25 mouse cellular contexts compared by ENCODE assay signal in the genomic region with DNA sequence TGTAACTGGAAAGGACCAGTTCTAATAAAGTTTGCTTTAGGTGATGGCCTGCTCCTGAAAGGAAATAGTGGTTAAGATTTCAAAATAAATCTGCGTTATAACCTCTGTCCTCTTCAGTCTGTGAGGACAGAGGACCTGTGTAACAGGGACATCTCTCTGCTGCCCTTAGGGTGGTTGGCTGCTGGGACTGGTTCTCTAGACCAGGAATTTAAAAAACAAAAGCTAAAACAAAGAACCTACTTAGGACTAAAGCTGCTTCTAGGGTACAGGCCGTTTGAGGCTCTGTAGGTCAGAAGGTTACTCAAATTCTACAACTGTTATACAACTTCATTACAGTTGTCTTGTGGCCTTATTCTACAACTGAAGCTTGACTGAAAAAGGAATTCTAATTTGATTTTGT. TPM values are rescaled to one million over a fixed set of nuclear protein-coding genes. Genes with fewer than 3 reads are reported as not detected.
DNase-seq lines count a peak whose midpoint lies in the region; ATAC-seq and TF ChIP-seq lines count a peak whose summit lies in the region.
"Had no signal": no experiment of that assay in that cellular context is flagged by ENCODE, and none has a peak within 500 bp of the region (broad histone marks: within the 10 kb centered on the region; RNA-seq: fewer than 3 reads in every experiment).

No protein-coding gene starts in this region.

- H3K9me3 ChIP-seq in ES-Bruce4 (replicated peaks; ENCODE audit: control insufficient read depth, insufficient read depth, low read length, poor library complexity, severe bottlenecking): no peaks in the 10 kb centered on the region
- H3K9me3 ChIP-seq in hindbrain, embryonic 12.5 days (replicated peaks): no peaks in the 10 kb centered on the region
- H3K9me3 ChIP-seq: embryonic facial prominence, embryonic 13.5 days; embryonic facial prominence, embryonic 15.5 days; forebrain, embryonic 13.5 days; forebrain, embryonic 15.5 days; G1E had no signal

- no peak for TF ChIP-seq CTCF in ES-Bruce4 (IDR thresholded peaks at IDR 0.05; ENCODE audit: low read depth, low read length)

- peaks cover 4% of the 10 kb centered on the region for H3K4me1 ChIP-seq in ES-Bruce4 (ENCODE audit: control insufficient read depth, insufficient read depth, low read length)
- H3K4me1 ChIP-seq in hindbrain, embryonic 12.5 days: no peaks in the 10 kb centered on the region
- H3K4me1 ChIP-seq: embryonic facial prominence, embryonic 13.5 days; embryonic facial prominence, embryonic 15.5 days; forebrain, embryonic 13.5 days; forebrain, embryonic 15.5 days had no signal

- H3K9ac ChIP-seq in ES-Bruce4 (ENCODE audit: low read depth, poor library complexity, severe bottlenecking): no peak overlapping the region
- H3K9ac ChIP-seq in hindbrain, embryonic 12.5 days: no peak overlapping the region
- H3K9ac ChIP-seq: embryonic facial prominence, embryonic 13.5 days; embryonic facial prominence, embryonic 15.5 days; forebrain, embryonic 13.5 days; forebrain, embryonic 15.5 days; forebrain, postnatal 0 days had no signal

- WGBS in hindbrain, embryonic 12.5 days: 64% methylated on average over 2 of the region's 2 CpGs

- H3K27ac ChIP-seq in ES-Bruce4 (ENCODE audit: insufficient read depth, low read length): peak overlapping the region; percentile 64; the same call in 1 of the 2 replicates
- H3K27ac ChIP-seq in hindbrain, embryonic 12.5 days: no peak overlapping the region
- H3K27ac ChIP-seq: embryonic facial prominence, embryonic 13.5 days; embryonic facial prominence, embryonic 15.5 days; forebrain, embryonic 13.5 days; forebrain, embryonic 15.5 days had no signal

- H3K36me3 ChIP-seq in ES-Bruce4 (ENCODE audit: control insufficient read depth, insufficient read depth, low read length, poor library complexity, severe bottlenecking): peaks cover 25% of the 10 kb centered on the region
- peaks cover 30% of the 10 kb centered on the region for H3K36me3 ChIP-seq in hindbrain, embryonic 12.5 days

- no peak overlapping the region for H3K4me2 ChIP-seq in hindbrain, embryonic 12.5 days (replicated peaks)
- H3K4me2 ChIP-seq: embryonic facial prominence, embryonic 13.5 days; embryonic facial prominence, embryonic 15.5 days; forebrain, embryonic 13.5 days; forebrain, embryonic 15.5 days had no signal

- no peak overlapping the region for H3K4me3 ChIP-seq in ES-Bruce4 (ENCODE audit: low read depth, low read length)
- H3K4me3 ChIP-seq in hindbrain, embryonic 12.5 days: no peak overlapping the region
- H3K4me3 ChIP-seq: embryonic facial prominence, embryonic 13.5 days; embryonic facial prominence, embryonic 15.5 days; erythroblast, embryonic 14.5 days; forebrain, embryonic 13.5 days; forebrain, embryonic 15.5 days had no signal

- DNase-seq in ES-CJ7 (ENCODE audit: low read depth, low spot score) (peak; percentile 63), R1 (ENCODE audit: low read depth, low spot score) (peak; percentile 55), adipocyte (ENCODE audit: low spot score) (peak; percentile 14)
- no peak for DNase-seq in embryo, embryonic 11 days
- no peak for DNase-seq in kidney, adult 18-20 months
- no peak for DNase-seq in adrenal gland, adult (ENCODE audit: inconsistent age in 2 of 2, low spot score in 1 of 2)
- DNase-seq: adrenal gland, adult 8-10 months; adrenal gland, postnatal 14 days; adrenal gland, postnatal 36 days; cerebellum, adult 11-12 months; cerebellum, adult 2 months; cerebellum, adult 9-10 months; cerebellum, postnatal 10 days; cerebellum, postnatal 25 days; forebrain, postnatal 0 days had no signal

- no peak for TF ChIP-seq POLR2A in ES-Bruce4 (IDR thresholded peaks at IDR 0.05; ENCODE audit: insufficient read depth, low read length)

- TF ChIP-seq EP300 in ES-Bruce4 (IDR thresholded peaks at IDR 0.05; ENCODE audit: insufficient read depth, low read depth, low read length): peak; percentile 64; the same call in 1 of the 2 replicates

- no peak for ATAC-seq in hindbrain, embryonic 12.5 days (ENCODE audit: low FRiP score)
- ATAC-seq: activated CD4-positive, CD25-positive, alpha-beta regulatory T cell, adult 4 months; forebrain, embryonic 13.5 days; forebrain, embryonic 15.5 days; forebrain, postnatal 0 days; Patski had no signal

- H3K27me3 ChIP-seq in ES-Bruce4 (ENCODE audit: control insufficient read depth, insufficient read depth, low read length, poor library complexity, severe bottlenecking): no peaks in the 10 kb centered on the region
- no peaks in the 10 kb centered on the region for H3K27me3 ChIP-seq in hindbrain, embryonic 12.5 days
- H3K27me3 ChIP-seq: embryonic facial prominence, embryonic 13.5 days; embryonic facial prominence, embryonic 15.5 days; forebrain, embryonic 13.5 days; forebrain, embryonic 15.5 days; Patski had no signal

RNA-seq across cellular contexts. Expression of gene Ism2, which starts 13.6 kb away (rescaled TPM):
- 5.5 and 5.9 TPM in 2 replicates for polyA plus RNA-seq in ES-Bruce4 (2011; ENCODE audit: insufficient read depth, insufficient read length, low read depth, missing spikeins)
- 1.0 and 1.1 TPM in 2 replicates for polyA plus RNA-seq in hindbrain, embryonic 12.5 days (2016; fragmentation: Nextera tagmentation; extraction: Ambion mirVana)
- polyA plus RNA-seq: activated CD4-positive, CD25-positive, alpha-beta regulatory T cell, adult 4 months; erythroblast, embryonic 14.5 days; G1E had no signal

RNA-seq across cellular contexts. Expression of gene Ahsa1, which starts 46.8 kb away (rescaled TPM):
- polyA plus RNA-seq in ES-Bruce4 (2011; ENCODE audit: insufficient read depth, insufficient read length, low read depth, missing spikeins): 195 and 198 TPM in 2 replicates
- polyA plus RNA-seq in hindbrain, embryonic 12.5 days (2016; fragmentation: Nextera tagmentation; extraction: Ambion mirVana): 181 and 187 TPM in 2 replicates

RNA-seq across cellular contexts. Expression of gene Vipas39, which starts 47.0 kb away (rescaled TPM):
- 31.0 and 33.8 TPM in 2 replicates for polyA plus RNA-seq in ES-Bruce4 (2011; ENCODE audit: insufficient read depth, insufficient read length, low read depth, missing spikeins)
- polyA plus RNA-seq in hindbrain, embryonic 12.5 days (2016; fragmentation: Nextera tagmentation; extraction: Ambion mirVana): 60.0 and 62.1 TPM in 2 replicates

Comparison
In these comparisons a context has a peak if more than half of its experiments do, and no peak if none do; other contexts are left out.
1. DNase-seq: peak in ES-CJ7 (single experiment), R1 (single experiment) and adipocyte (single experiment); none in embryo, embryonic 11 days (single experiment), kidney, adult 18-20 months (single experiment) and adrenal gland, adult (0 of 2).